In the genomic region with DNA sequence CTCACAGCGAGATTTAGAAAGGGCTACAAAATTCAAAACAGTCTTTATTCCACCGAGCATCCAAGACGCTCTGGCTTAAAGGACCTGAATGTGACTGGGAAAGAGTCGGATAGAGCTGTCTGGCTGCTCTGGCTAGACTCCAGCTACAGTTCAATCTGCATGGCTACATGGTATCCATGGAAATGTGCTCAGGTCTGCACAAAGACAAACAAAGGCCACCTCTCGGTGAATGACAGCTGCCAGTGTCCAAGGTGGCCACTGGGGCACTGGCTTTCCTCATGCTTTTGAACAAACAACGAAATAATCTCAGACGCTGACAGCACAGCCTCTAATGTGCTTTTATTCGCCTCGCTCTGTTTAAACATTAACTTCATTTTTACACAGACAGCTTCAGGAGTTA, we compare ENCODE assay signal across 8 mouse cellular contexts. TPM values are rescaled to one million over a fixed set of nuclear protein-coding genes. Genes with fewer than 3 reads are reported as not detected.
A peak's percentile ranks its signal among the peaks of the same experiment; 100 is the strongest.
DNase-seq lines count a peak whose midpoint lies in the region; ATAC-seq and TF ChIP-seq lines count a peak whose summit lies in the region.

No protein-coding gene starts in this region.

- H3K27ac ChIP-seq in hindbrain, embryonic 16.5 days (ENCODE audit: low read depth, low read length) = no peak overlapping the region
- no peak overlapping the region for H3K27ac ChIP-seq in liver, embryonic 15.5 days (replicated peaks)

- ATAC-seq in hindbrain, embryonic 16.5 days = peak; percentile 94
- ATAC-seq in liver, embryonic 15.5 days (ENCODE audit: insufficient read depth) = peak; percentile 61
- ATAC-seq in megakaryocyte progenitor cell, adult 5-6 weeks (replicated peaks; ENCODE audit: poor library complexity) = no peak

- H3K27me3 ChIP-seq in hindbrain, embryonic 16.5 days (replicated peaks; ENCODE audit: control insufficient read depth, insufficient read depth, low read length) = no peaks in the 10 kb centered on the region
- H3K27me3 ChIP-seq in liver, embryonic 15.5 days = no peaks in the 10 kb centered on the region

- no peak overlapping the region for H3K9ac ChIP-seq in hindbrain, embryonic 16.5 days (ENCODE audit: low read depth, low read length)
- H3K9ac ChIP-seq in liver, embryonic 15.5 days = no peak overlapping the region

- TF ChIP-seq POLR2A in brain, embryonic 14.5 days (IDR thresholded peaks at IDR 0.05; ENCODE audit: borderline replicate concordance, extremely low read depth, insufficient read depth, insufficient read length, poor library complexity, severe bottlenecking) = no peak

- H3K9me3 ChIP-seq in hindbrain, embryonic 16.5 days (ENCODE audit: control insufficient read depth, low read length) = peaks cover 3% of the 10 kb centered on the region; the same call in 1 of the 2 replicates
- no peaks in the 10 kb centered on the region for H3K9me3 ChIP-seq in liver, embryonic 15.5 days (replicated peaks)

- H3K4me3 ChIP-seq in hindbrain, embryonic 16.5 days (ENCODE audit: low read length) = no peak overlapping the region
- no peak overlapping the region for H3K4me3 ChIP-seq in liver, embryonic 15.5 days (replicated peaks)

- H3K36me3 ChIP-seq in hindbrain, embryonic 16.5 days (ENCODE audit: control insufficient read depth, insufficient read depth, low read length) = no peaks in the 10 kb centered on the region
- H3K36me3 ChIP-seq in liver, embryonic 15.5 days (replicated peaks) = no peaks in the 10 kb centered on the region

- peak overlapping the region; percentile 44 for H3K4me2 ChIP-seq in hindbrain, embryonic 16.5 days (ENCODE audit: low read length)
- H3K4me2 ChIP-seq in liver, embryonic 15.5 days = no peak overlapping the region

- DNase-seq in cerebellum, adult 9-11 months = peak; percentile 4
- DNase-seq in cerebellum, adult 11 months = no peak
- peak; percentile 95 for DNase-seq in brain, embryonic 14.5 days (ENCODE audit: low read depth)
- no peak for DNase-seq in ovary, postnatal 14 days (ENCODE audit: low spot score)
- DNase-seq in spleen, adult 18-20 months = no peak

- 11% methylated on average over 9 of the region's 9 CpGs for WGBS in hindbrain, embryonic 16.5 days
- 58% methylated on average over 9 of the region's 9 CpGs for WGBS in liver, embryonic 15.5 days (ENCODE audit: insufficient replicate concordance)

- peak; percentile 12; the same call in 1 of the 2 replicates for TF ChIP-seq CTCF in brain, embryonic 14.5 days (IDR thresholded peaks at IDR 0.05; ENCODE audit: borderline replicate concordance, extremely low read depth, insufficient read depth, insufficient read length)

- peaks cover 4% of the 10 kb centered on the region for H3K4me1 ChIP-seq in hindbrain, embryonic 16.5 days (ENCODE audit: control insufficient read depth, insufficient read depth, low read depth, low read length)
- H3K4me1 ChIP-seq in liver, embryonic 15.5 days (replicated peaks) = no peaks in the 10 kb centered on the region

RNA-seq across cellular contexts. Expression of gene Itga2, which starts 8.6 kb away (rescaled TPM):
- polyA plus RNA-seq in brain, embryonic 14.5 days (2012; rRNA removed) = 1.1 and 2.1 TPM in 2 replicates
- polyA plus RNA-seq in hindbrain, embryonic 16.5 days (2015; fragmentation: Nextera tagmentation; extraction: Ambion mirVana) = 0.58 and 1.5 TPM in 2 replicates
- polyA plus RNA-seq in liver, embryonic 15.5 days (2015; fragmentation: Nextera tagmentation; extraction: Ambion mirVana) = 0.54 and 0.74 TPM in 2 replicates
- 0.32 and 0.37 TPM in 2 replicates for total RNA-seq in megakaryocyte progenitor cell, adult 5-6 weeks (2015)
- total RNA-seq in megakaryocyte progenitor cell, adult 5-6 weeks (2017) = 0.04 and 0.47 TPM in 2 replicates

Comparison
In these comparisons a context has a peak if more than half of its experiments do, and no peak if none do; other contexts are left out.
1. DNase-seq: peak in cerebellum, adult 9-11 months (single experiment) and brain, embryonic 14.5 days (single experiment); none in cerebellum, adult 11 months (single experiment), ovary, postnatal 14 days (single experiment) and spleen, adult 18-20 months (0 of 2).